Mouse (Mus musculus) stomach, postnatal 0 days (tissue): Measurements from ENCODE around the gene Smarca2. TPM values are rescaled to one million over a fixed set of nuclear protein-coding genes. Genes with fewer than 3 reads are reported as not detected.

ENCODE experiments used
- ATAC-seq: fragments of 200-750 bp; cut with Nextera tagmentation; 2 replicates; pipeline ENCODE4 v1.8.0; 2017; ENCODE audit not compliant: low FRiP score, low TSS enrichment
- DNase-seq: peaks from one replicate; pipeline ENCODE4 v3.0.0-alpha.2; 2016; ENCODE audit warnings: low spot score
- H3K27ac ChIP-seq: fragments of 300-500 bp; sonication (generic); replicated peaks from 2 replicates; pipeline ENCODE4 v1.5.1; 2014; ENCODE audit warnings: mild to moderate bottlenecking, control low read depth
- H3K27me3 ChIP-seq: fragments of 300-500 bp; sonication (generic); 2 replicates; pipeline ENCODE4 v1.6.1; 2014; ENCODE audit warnings: low read length; ENCODE audit not compliant: control insufficient read depth, insufficient read depth
- H3K36me3 ChIP-seq: fragments of 300-500 bp; sonication (generic); 2 replicates; pipeline ENCODE4 v1.6.1; 2014; ENCODE audit warnings: low read length, mixed read lengths; ENCODE audit not compliant: control insufficient read depth, insufficient read depth
- H3K4me1 ChIP-seq: fragments of 300-500 bp; sonication (generic); replicated peaks from 2 replicates; pipeline ENCODE4 v1.6.1; 2014; ENCODE audit warnings: antibody characterized with exemption; ENCODE audit not compliant: control insufficient read depth, insufficient read depth
- H3K4me2 ChIP-seq: fragments of 300-500 bp; sonication (generic); replicated peaks from 2 replicates; pipeline ENCODE4 v1.6.1; 2014; ENCODE audit warnings: low read depth, mild to moderate bottlenecking, control low read depth, moderate library complexity
- H3K4me3 ChIP-seq: fragments of 300-500 bp; sonication (generic); 2 replicates; pipeline ENCODE4 v1.5.1; 2014; ENCODE audit warnings: low read depth, low read length, control low read depth
- H3K9ac ChIP-seq: fragments of 300-500 bp; sonication (generic); 2 replicates; pipeline ENCODE4 v1.6.1; 2014; ENCODE audit warnings: mild to moderate bottlenecking, low read length, control low read depth, mixed read lengths
- H3K9me3 ChIP-seq: fragments of 300-500 bp; sonication (generic); 2 replicates; pipeline ENCODE4 v1.6.1; 2016; ENCODE audit warnings: low read length; ENCODE audit not compliant: control insufficient read depth
- CTCF ChIP-seq: IDR thresholded peaks from 2 replicates; pipeline ENCODE4 v1.5.1; 2016; ENCODE audit warnings: antibody characterized with exemption, low read depth, mild to moderate bottlenecking, moderate library complexity
- EP300 ChIP-seq: optimal IDR thresholded peaks from 2 replicates; pipeline ENCODE3; 2016; ENCODE audit warnings: antibody characterized with exemption
- WGBS: fragments of 180-500 bp; shearing (Covaris S2); extraction: QIAGEN DNeasy Blood & Tissue Kit; methylation state at CpG from one replicate; pipeline ENCODE4 v1.1.7; 2014; 5-methylcytosine and 5-hydroxymethylcytosine counted together
- polyA plus RNA-seq: library from polyadenylated mRNA; unstranded; fragments of >200 nt; fragmentation: Nextera tagmentation; extraction: Ambion mirVana; gene quantifications from 2 replicates; pipeline ENCODE4 v1.2.1, GENCODE M21; 2015

Smarca2 gene
- polyA plus RNA-seq, 1 experiment from 2014 or later = 21.3 TPM

- TF ChIP-seq EP300 = no peak
- ATAC-seq (no peak), DNase-seq (no peak)
- Histone ChIP-seq H3K4me3 (no peak overlapping the region), H3K27me3 (no peaks in the 10 kb centered on the region), H3K27ac (no peak overlapping the region), H3K4me2 (no peak overlapping the region), H3K9me3 (no peaks in the 10 kb centered on the region), H3K4me1 (no peaks in the 10 kb centered on the region), H3K36me3 (no peaks in the 10 kb centered on the region), H3K9ac (no peak overlapping the region)
- WGBS = 80% methylated on average over 13 of the region's 13 CpGs
Observed at GRCm38 (mm10) chr19:26759295-26759694, 154.4 kb downstream of the Smarca2 start.

GRCm38 (mm10) chr19:26761257-26761656 is 156.4 kb downstream of the Smarca2 start:
- Histone ChIP-seq H3K9ac (no peak overlapping the region), H3K36me3 (no peaks in the 10 kb centered on the region), H3K27ac (no peak overlapping the region), H3K9me3 (no peaks in the 10 kb centered on the region), H3K27me3 (no peaks in the 10 kb centered on the region), H3K4me2 (no peak overlapping the region), H3K4me3 (no peak overlapping the region), H3K4me1 (no peaks in the 10 kb centered on the region)
- no peak for DNase-seq
- ATAC-seq = no peak
- TF ChIP-seq EP300 (no peak), CTCF (no peak)

GRCm38 (mm10) chr19:26765483-26765882 is 160.6 kb downstream of the Smarca2 start:
- Histone ChIP-seq H3K27ac (no peak overlapping the region), H3K4me3 (no peak overlapping the region), H3K4me2 (no peak overlapping the region), H3K9ac (no peak overlapping the region), H3K4me1 (no peaks in the 10 kb centered on the region), H3K27me3 (no peaks in the 10 kb centered on the region), H3K36me3 (0 out of 2 replicates have a peak, but pooled peaks cover 4% of the 10 kb centered on the region), H3K9me3 (no peaks in the 10 kb centered on the region)
- DNase-seq = no peak
- ATAC-seq = no peak
- 85% methylated on average over 7 of the region's 7 CpGs for whole genome bisulfite sequencing
- TF ChIP-seq EP300 = no peak
- TF ChIP-seq CTCF = no peak

GRCm38 (mm10) chr19:26767454-26767853 is 162.6 kb downstream of the Smarca2 start:
- Histone ChIP-seq H3K9ac (no peak overlapping the region), H3K4me3 (no peak overlapping the region), H3K4me1 (no peaks in the 10 kb centered on the region), H3K36me3 (peaks cover 7% of the 10 kb centered on the region; the same call in 1 of the 2 replicates), H3K27me3 (no peaks in the 10 kb centered on the region), H3K9me3 (no peaks in the 10 kb centered on the region), H3K4me2 (no peak overlapping the region), H3K27ac (no peak overlapping the region)
- WGBS = 94% methylated on average over 13 of the region's 13 CpGs
- DNase-seq (no peak), ATAC-seq (no peak)
- TF ChIP-seq EP300 = no peak
- TF ChIP-seq CTCF = no peak

- H3K27me3 ChIP-seq = no peaks in the 10 kb centered on the region
- TF ChIP-seq CTCF (no peak), EP300 (no peak)
- H3K9ac ChIP-seq = no peak overlapping the region
- 89% methylated on average over 6 of the region's 6 CpGs for WGBS
- H3K4me2 ChIP-seq = no peak overlapping the region
- H3K36me3 ChIP-seq = peaks cover 7% of the 10 kb centered on the region; the same call in 1 of the 2 replicates
- ATAC-seq (no peak), DNase-seq (no peak)
- H3K9me3 ChIP-seq = no peaks in the 10 kb centered on the region
- H3K4me1 ChIP-seq = no peaks in the 10 kb centered on the region
- H3K4me3 ChIP-seq = no peak overlapping the region
- no peak overlapping the region for H3K27ac ChIP-seq
Observed at GRCm38 (mm10) chr19:26767941-26768340, 163.1 kb downstream of the Smarca2 start.

GRCm38 (mm10) chr19:26768846-26769245 is 164.0 kb downstream of the Smarca2 start:
- ATAC-seq (no peak), DNase-seq (no peak)
- Histone ChIP-seq H3K9me3 (no peaks in the 10 kb centered on the region), H3K27ac (no peak overlapping the region), H3K4me2 (no peak overlapping the region), H3K9ac (no peak overlapping the region), H3K36me3 (peaks cover 7% of the 10 kb centered on the region; the same call in 1 of the 2 replicates), H3K27me3 (no peaks in the 10 kb centered on the region), H3K4me1 (no peaks in the 10 kb centered on the region), H3K4me3 (no peak overlapping the region)
- no peak for TF ChIP-seq EP300
- TF ChIP-seq CTCF = no peak
- WGBS = 93% methylated on average over 5 of the region's 5 CpGs
